Mouse (Mus musculus) kidney, postnatal 36 days (tissue): Measurements from ENCODE around the gene Notum.

Experiments used
- DNase-seq, 2 experiments: peaks; one replicate each; pipeline ENCODE4 v3.0.0; 2021 to 2022; ENCODE audit warnings: mixed read lengths in 2 of 2

Gene Notum

GRCm38 (mm10) chr11:120673594-120674122 is 12.7 kb upstream of the Notum start:
- DNase-seq: peak in 1 of 2 experiments; percentile 45

- DNase-seq: peak; percentile 97 to 99
Measured at GRCm38 (mm10) chr11:120672687-120673593, 12.0 kb upstream of the Notum start, which contains the start of gene Aspscr1. Gene Aspscr1, plus strand, starts transcription at chr11:120672973.

- DNase-seq: no peak
Measured at GRCm38 (mm10) chr11:120666617-120667016, 5.6 kb upstream of the Notum start.

GRCm38 (mm10) chr11:120665406-120665805 is 4.4 kb upstream of the Notum start:
- DNase-seq: no peak

- DNase-seq: no peak
Measured at GRCm38 (mm10) chr11:120663714-120664113, 2.7 kb upstream of the Notum start.

GRCm38 (mm10) chr11:120662759-120663158 is 1.8 kb upstream of the Notum start:
- no peak for DNase-seq

- DNase-seq: peak; percentile 50 to 80
Measured at GRCm38 (mm10) chr11:120660301-120661075, 487 bp downstream of the Notum start.

GRCm38 (mm10) chr11:120659509-120660300 is 1.3 kb downstream of the Notum start:
- peak in 1 of 2 experiments; percentile 59 for DNase-seq

- peak; percentile 85 to 95 for DNase-seq
Measured at GRCm38 (mm10) chr11:120658876-120659410, 2.0 kb downstream of the Notum start.

GRCm38 (mm10) chr11:120657301-120657700 is 3.7 kb downstream of the Notum start:
- peak; percentile 75 to 76 for DNase-seq

- DNase-seq: peak in 1 of 2 experiments; percentile 44
Measured at GRCm38 (mm10) chr11:120654741-120655140, 6.2 kb downstream of the Notum start.

GRCm38 (mm10) chr11:120651872-120652271 is 9.1 kb downstream of the Notum start:
- no peak for DNase-seq

- peak in 1 of 2 experiments; percentile 45 for DNase-seq
Measured at GRCm38 (mm10) chr11:120648001-120648476, 12.9 kb downstream of the Notum start, which contains the start of gene Myadml2. Gene Myadml2, minus strand, starts transcription at chr11:120648158.

GRCm38 (mm10) chr11:120647047-120647830 is 13.7 kb downstream of the Notum start:
- DNase-seq: no peak

GRCm38 (mm10) chr11:120643601-120643987 is 17.4 kb downstream of the Notum start, which contains the start of gene Pycr1:
Gene Pycr1, minus strand, starts transcription at chr11:120643769.
- DNase-seq: peak; percentile 95 to 96

- DNase-seq: peak in 1 of 2 experiments; percentile 26
Measured at GRCm38 (mm10) chr11:120642939-120643600, 17.9 kb downstream of the Notum start.

GRCm38 (mm10) chr11:120641869-120642268 is 19.1 kb downstream of the Notum start:
- DNase-seq: no peak

GRCm38 (mm10) chr11:120641255-120641654 is 19.7 kb downstream of the Notum start:
- no peak for DNase-seq

GRCm38 (mm10) chr11:120634810-120635209 is 26.2 kb downstream of the Notum start:
- DNase-seq: no peak
